Mouse (Mus musculus): ENCODE data around the gene Krt4.

Krt4 gene

DNA sequence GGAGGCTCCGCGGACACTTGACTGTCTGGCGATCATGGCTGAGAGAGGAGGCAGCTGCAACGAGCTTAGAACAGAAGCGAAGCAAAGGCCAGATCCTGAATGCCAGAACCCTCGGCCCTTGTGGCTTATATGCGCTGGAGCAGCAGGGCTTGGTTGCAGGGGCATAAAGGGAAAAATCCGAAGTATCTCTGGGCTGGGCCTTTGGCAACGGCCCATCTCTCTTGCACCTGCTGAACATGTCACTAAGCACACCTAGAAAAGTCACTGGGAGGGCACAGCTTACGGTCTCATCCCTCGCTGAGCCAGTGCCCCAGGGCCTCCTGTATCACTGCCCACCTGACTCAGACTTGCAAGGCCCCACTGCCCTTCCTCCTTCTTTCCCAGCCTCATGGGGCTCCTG lies at the start of gene Krt4:
TSS of gene Krt4 (minus strand) at position 101 of the 400 bp plus-strand sequence.
- DNase-seq (ENCODE audit: low read depth), result no peak

DNA sequence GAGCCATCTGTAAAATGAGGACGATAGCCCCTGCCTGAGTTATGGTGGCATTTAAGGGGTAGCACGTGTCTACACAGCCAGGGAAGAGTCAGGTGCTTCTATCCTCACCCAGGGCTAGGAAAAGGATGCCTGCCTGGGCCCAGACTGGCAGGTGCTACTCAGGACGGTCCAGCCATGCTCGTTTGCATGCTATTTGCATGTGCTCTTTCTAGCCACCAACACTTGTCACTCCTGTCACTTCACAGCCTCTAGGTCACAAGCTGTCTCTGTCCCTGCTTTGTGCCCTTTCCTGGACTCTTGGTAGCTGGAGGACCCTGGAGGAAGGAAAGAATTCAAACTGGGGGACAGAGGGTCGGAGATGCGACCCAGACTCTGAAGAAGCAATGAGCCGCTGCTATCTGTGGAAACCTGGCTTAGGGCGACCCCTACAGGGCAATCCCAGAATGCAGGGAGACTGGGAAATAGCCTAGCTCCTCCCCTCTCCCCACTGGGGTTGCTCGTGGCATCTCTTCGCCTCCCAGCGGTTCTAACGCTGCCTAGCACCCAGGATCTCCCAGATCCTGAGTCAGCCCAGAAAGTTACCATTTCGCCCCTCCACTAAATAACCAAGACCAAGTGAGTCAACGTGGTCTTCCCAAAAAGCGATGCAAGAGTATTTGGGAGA lies 49.0 kb upstream of the Krt4 start:
- peak; percentile 82 for DNase-seq (ENCODE audit: low read depth)

DNA sequence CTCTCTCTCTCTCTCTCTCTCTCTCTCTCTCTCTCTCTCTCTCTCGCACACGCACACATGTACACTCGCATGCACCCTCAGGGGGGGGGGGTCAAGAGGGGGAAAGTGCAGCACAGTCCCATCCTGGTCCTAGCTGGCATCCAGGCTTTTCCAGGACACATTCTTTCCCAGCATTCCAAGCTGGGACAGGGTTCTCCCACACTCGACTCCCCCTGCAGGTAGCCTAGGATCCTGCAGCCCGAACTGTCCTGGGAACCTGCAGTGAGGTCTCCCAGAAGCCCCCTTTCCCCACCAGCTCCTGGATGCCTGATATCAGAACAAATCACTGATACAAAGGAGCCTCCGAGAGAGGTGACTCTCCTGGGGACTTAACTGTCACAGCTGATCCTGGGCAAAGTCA lies 46.0 kb upstream of the Krt4 start:
- no peak for DNase-seq (ENCODE audit: low read depth)

DNA sequence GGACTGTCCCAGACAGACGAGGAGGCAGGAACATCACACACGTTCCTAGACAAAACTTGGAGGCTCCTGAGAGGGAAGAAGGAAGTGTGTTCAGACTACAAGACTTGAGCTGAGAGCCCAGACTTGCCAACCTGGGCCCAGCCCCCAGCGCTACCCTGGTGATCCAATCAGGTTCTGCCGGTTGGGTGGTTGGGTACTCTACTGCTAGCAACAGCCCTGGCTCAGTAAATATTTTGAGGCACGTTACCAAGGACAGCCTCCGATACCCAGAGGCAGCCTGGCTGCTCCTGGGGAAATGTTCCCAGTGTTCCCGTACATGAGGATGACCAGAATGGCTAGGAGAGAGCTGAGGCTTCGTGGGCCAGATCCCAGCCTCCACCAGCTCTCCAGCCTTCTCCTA lies 42.3 kb upstream of the Krt4 start:
- no peak for DNase-seq (ENCODE audit: low read depth)

DNA sequence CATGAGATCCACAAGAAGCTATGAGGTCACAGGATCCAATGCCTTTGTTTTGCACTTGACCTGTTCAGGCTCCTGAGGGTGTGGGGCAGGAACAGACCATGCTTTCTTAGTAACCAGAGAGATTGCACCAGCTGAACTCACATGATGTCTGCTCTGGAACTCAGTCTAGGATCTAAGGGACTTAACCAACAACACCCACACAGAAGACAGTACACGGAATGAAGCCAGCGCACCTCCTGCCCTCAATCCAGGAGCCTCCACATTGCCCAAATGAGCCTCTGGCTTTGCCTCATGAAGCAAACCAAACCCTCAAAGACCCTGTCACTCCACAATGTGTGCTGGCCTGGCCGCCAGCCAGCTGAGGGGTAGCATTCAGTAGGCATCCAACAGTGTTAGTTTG lies 34.4 kb upstream of the Krt4 start:
- no peak for DNase-seq (ENCODE audit: low read depth)

DNA sequence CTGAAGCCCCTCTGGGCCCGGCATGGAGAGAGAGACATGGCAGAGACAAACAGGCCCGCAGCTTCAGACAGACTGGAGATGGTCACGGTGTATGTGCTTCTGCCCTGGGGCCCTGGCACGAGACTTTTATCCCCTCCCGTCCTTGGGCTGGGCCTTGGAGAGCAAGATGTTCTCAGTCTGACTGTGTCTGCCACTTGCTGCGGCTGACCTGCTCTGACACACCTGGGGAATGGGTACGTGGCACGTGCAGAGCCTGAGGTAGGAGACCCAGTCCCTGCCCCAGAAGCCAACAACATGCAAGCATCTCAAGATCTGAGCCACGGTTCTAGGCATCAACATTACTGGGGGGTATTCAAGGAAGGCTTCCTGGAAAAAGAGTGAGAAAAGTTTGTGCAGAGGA lies 29.7 kb upstream of the Krt4 start, which contains the start of gene Krt78:
TSS of gene Krt78 (minus strand) at position 101 of the 400 bp plus-strand sequence.
- no peak for DNase-seq (ENCODE audit: low read depth)

DNA sequence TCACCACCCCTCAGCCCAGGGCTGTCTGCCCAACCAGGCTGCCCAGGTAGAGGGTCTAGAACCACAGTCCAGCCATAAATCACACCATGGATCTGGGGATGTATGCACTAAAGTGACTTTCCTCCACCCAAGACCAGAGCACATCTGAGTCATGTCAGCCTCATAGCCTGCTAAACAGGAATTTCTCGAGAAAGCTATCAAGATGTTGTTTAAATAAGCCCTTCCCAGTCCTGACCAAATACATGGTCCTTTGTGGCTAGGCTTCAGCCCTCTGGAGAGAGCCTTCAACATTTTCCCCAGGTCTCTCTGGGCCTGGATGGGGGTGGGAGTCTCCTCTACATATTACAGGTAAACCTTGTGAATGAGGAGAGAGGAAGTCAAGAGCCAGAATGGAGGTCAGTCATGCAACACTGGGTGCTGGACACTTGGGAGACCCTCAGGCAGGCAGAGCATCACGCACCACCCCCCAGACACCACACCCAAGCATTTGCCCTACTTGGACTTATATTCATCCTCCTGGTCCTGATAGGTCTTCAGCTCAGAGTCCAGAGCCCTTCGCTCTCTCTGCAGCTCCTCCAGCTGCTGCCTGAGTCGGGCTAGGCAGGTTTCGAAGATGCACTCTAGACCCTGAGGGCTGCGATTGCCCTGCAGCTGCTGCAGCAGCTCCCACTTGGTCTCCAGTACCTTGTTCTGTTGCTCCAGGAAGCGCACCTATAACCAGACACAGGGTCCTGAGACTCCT lies 28.4 kb upstream of the Krt4 start:
- DNase-seq (ENCODE audit: low read depth), result no peak

DNA sequence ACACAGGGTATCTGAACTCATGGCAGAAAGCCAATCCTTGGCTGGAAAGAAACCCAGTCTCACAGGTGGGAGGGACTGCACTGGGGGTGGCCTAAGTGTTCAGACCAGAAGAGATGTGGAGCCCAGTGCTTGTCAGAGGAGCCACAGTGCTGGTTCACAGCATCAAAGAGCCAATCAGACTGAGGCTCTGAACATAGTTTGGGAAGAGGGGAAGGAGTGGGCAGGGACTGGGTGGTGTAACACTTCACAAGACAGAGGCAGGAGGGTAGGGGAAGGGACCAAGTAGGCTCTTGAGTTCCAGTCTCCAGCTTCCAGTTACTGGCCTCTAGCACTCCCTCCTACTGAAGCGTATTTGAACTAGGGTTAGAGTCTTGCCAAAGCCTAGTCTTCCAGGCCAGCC lies 20.9 kb upstream of the Krt4 start:
- DNase-seq (ENCODE audit: low read depth), result no peak

DNA sequence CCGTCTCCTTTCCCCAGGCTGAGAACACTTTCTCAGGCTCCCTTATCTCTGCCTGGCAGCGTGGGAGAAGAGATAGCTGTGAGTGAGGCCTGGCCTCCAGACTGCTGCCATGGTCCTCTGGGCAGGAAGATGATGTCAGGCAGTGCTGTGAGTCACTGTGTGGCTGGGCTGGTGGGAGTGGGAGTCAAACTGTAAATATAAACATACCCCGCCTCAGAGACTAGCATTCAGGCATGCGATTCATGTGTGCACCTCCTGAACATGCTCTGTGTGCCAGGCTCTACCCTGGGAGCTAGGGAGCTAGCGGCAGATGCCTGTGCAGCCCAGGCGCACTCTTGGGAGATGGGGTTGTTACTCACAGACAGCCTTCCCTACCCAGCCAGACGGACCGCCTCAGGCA lies 17.4 kb upstream of the Krt4 start:
- peak; percentile 48 for DNase-seq (ENCODE audit: low read depth)

DNA sequence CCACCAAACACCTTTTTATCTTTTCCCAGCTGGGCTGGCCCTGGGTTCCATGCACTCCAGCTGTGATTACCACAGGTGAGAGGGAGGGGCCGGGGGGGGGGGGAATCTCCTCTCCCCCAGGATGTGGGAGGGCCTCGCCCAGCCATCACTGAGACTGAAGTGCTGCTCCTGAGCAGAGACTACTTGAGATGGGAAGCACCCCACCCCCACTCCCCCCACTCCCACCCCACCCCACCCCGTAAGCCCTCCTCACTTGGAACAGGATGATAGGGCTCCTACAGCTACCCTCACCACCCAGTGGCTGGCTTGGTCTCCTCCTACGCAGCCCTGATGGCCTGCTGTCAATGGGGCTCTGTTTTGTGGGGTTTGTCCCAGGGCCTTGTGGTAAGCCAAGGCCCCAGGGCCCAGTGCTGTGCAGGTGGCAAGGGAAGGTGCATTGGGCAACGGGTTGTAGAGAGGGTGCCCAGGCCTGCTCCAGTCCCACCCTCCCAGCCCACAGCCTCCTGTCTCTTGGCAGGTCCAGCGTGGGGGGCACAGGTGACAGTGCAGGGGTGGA lies 15.8 kb upstream of the Krt4 start, which contains the start of gene Krt79:
TSS of gene Krt79 (minus strand) at position 51 of the 556 bp plus-strand sequence.
- no peak for DNase-seq (ENCODE audit: low read depth)

DNA sequence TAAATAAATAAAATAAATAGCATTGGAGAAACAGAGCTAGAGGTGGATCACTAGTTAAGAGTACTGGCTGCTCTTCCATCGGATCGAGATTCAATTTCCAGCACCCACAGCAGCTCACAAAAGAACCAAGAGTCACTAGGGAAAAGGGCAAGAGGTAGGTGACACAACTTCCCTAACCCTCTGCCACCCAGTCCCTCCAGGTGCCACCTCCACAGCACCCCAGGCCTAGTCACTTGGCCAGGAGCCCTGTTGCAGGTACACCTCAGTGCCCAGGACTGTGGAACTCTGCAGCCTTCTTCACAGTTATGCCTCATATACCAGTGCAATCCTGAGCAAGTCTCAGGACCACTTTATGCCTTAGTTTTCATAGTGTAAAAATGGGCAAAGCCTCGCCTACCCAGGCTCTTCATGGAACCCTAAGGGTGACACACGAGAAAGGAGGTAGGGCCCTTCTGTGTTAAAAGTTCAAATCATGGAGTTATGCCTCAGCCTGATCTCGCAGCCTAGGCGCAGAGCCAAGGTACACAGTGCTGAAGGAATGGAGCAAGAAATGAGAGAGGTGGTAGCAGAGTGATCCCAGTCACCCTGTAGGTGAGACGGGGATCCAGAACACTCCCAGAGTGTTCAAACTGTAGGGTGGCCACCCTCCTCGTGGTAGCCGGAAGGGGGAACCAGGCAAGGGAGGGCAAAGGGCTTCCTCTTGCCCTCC lies 14.2 kb upstream of the Krt4 start:
- no peak for DNase-seq (ENCODE audit: low read depth)

DNA sequence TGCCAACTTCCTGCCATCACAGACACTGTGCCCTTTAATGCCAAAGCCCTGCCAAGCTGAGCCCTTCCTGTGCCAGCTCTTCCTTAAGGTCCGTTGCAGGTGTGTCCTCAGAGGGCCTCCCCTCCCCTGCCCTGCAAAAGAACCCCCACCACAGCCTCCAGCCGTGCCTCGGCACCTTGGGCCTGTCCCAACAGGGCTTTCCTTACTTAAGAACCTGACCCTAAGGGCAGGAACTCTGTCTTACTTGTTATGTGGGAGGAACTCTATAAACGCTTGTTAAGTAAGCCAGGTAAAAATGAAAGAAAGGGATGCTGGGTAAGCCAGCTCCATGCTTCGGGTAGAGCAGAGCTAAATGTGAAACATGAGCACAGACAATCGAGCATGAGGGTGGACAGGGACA lies 8.5 kb upstream of the Krt4 start:
- DNase-seq (ENCODE audit: low read depth), result no peak

DNA sequence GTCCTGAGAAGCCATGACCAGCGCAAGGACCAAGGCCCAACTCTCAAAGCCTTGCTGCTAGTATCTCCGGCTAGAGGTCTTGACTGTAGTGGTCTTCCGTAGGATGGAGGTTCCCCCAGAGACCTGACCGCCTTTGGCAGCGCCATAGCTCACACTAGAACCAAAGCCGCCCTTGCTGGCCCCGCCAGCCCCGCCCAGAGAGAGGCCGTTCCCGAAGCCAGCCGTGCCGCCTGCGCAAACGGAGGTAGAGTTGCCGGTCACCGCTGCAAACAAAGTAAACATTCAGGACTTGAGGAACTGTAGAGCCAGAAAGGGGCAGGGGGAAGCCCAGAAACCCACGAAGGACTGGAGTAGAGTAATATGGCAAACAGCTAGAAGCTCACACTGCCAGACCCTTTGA lies 5.1 kb upstream of the Krt4 start:
- no peak for DNase-seq (ENCODE audit: low read depth)

DNA sequence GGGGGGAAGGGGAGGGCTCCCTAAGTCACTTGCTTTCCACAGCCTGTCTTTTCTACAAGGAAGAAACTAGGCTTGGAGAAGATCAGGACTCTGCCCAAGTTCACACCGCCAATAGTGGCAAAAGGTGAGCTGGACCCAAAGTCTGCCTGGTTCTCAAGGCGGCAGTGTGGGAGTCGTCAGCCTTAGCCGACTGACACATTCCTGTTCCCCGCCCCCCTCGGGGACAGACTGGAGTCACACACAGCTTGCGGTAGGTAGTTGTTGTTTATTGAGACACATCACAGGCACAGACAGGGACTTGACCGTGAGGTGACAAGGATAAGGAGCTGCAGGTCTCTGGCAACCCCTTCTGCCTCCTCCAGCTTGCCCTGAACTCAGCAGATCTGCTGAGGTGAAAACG lies 4.6 kb upstream of the Krt4 start:
- no peak for DNase-seq (ENCODE audit: low read depth)

DNA sequence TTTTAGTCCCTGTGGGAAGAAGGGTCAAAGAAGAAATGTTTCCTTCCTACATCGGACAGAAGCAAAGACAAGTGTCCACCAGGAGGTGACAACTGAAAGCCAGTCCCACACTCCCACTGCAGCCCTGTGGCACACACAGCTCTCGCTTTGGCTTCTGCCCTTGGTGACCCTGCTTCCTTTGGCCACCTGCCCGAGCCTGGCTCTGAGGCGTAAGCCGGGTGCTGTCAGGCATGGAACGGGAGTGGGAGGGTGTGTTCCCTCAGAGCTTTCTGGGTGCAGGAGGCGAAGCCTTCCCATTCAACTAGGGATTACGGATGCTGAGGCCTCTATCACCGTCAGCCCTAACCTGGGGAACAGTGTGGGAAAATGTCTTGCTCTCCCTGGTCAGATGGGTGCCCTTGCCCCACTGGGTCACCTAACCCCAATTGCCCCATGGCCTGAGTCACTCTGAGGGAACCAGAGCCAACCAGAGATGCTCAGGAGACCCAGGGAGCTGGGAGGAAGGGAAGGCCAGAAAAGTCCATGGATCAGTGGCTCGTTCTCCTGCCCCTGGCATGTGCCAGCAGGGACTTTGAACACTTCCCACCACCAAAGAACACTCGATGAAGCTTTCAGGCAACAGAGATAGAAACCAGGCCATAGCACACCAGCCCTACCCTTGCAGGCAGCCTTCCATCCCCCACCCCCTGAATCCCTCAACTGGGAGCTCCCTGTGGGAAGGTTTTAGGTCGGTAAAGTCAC lies 3.0 kb upstream of the Krt4 start:
- DNase-seq (ENCODE audit: low read depth), result no peak

DNA sequence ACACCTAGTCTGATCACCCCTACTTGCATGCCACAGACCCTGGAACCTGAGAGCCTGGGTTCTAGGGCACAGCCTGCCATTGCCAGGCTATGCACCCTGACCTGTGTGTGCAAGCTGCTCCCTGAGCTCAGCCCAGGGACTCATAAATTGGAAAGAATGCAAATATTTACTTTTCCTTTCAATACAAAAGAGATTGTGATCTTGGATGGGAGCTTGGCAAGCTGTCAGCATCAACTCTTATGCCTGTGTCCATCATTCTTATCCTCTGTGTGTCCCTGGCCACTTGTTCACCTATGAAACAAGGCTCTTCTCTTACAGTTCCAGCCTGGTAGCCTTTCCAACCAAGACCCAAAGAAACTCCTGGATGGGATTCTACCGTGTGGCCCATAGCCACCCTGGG lies 506 bp upstream of the Krt4 start:
- DNase-seq (ENCODE audit: low read depth), result no peak

DNA sequence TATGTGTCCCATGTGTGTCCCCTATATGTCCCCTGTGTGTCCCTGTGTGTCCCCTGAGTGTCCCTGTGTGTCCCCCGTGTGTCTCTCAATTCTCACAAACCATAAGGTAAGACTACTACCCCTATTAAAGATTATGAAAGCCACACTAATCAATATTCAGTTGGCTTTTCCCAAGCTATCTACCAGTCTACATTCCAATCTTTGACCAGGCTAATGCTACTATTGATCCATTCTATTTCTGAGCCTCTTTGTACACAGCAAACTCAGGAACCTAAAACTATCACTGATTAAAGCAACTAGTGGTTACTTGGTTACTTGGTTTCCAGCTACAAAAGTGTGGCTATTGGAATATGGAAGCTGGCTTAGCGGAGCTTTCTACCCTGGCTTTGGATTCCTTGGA lies 2.2 kb downstream of the Krt4 start:
- no peak for DNase-seq (ENCODE audit: low read depth)

DNA sequence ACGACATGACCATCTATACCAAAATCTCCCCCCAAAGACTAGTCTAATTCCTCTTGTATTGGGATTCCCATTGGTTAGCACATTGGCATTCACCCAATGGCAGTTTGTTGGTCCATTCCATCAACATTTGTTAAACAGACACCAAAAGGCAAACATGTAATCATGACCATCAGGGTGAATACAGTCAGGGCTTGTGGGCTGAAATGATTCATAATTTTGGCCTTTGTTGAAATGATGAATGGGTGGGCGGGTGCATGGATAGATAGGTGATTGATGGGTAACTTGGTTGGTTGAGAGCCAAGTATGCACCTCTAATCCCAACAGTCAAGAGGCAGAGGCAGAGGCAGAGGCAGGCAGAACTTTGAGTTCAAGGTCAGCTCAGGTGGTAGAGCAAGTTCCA lies 8.5 kb downstream of the Krt4 start:
- DNase-seq (ENCODE audit: low read depth), result no peak

DNA sequence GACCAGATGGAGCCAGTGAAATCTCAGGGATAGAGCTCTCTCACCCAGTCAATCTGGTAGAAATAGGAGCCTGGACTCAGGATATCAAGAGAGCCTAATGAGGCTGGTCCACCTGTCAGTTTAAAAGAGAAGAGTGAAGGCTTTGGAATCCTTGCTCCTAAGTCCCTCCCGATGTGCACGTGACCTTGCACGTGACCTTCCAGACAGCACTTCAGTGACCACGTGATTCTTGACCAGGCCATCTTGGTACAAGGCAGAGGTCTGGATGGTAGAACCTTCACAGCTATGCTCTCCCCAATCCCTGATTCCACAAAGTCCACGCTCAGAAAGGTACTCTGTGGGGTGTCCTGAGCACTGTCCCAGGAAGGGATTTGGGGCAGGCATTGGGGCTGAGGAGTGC lies 19.7 kb downstream of the Krt4 start:
- no peak for DNase-seq (ENCODE audit: low read depth)

DNA sequence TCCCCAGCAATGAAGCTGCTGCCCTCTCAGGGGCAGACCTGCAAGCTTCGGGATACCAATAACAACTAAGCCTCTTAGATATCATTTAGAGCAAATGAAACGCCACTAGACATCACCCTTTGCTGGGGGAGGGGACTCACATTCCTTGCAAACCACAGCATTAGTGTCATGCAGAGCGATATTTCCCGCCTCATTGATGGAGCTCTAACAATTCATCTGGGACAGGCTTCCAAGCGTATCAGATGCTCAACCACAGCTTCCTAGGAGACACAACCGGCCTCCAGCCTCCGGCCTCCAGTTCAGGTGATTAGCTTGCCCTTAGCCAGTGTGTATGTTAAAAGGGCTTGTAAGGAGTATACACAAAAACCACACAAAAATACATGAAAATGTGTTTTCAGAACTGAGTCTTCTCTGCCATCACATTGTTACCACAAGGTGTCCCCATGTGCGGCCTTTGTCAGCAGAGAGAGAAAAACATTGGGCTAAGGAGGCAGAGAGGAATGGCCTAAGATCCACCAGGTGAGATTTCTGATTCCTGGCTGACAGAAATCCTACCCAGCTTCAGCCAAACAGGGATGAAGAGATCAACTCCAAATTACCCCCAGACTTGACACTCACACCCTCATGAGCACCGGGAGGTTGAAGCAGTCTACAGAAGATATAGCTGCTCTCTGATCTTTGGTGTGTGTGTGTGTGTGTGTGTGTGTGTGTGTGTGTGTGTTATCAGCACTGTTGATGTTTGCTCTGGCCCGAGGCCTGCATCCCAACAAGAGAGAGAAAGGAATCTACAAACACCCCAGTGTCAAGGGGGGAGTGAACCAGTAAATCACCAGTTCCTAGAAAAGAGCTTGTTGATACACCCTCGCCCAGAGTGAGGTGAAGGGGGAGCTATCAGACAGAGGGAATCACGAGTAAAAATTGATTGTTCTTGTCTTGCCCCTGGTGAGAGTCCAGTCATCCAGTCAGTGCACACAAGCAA lies 22.1 kb downstream of the Krt4 start:
- no peak for DNase-seq (ENCODE audit: low read depth)

DNA sequence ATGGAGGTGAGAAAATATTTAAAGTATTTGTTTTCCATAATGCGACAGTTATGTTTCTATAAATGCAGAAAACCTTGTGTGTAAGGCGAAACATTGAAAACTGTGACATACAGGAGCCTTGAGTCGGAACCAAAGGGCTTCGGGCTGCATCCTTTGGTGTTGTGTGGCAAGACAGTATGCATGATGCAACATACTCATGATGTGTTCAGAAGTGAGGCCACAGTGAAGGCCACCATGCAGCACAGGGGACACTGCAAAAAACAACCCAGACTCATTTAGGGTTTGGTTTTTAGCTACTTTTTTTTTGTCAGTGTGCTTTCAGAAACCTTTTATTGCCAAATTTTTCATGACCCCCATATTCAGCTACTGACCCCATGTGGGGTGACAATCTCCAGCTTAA lies 29.3 kb downstream of the Krt4 start:
- no peak for DNase-seq (ENCODE audit: low read depth)

Measured in fibroblast of lung, adult 2 months (primary cell).